Comparison of ENCODE assay signal across 10 mouse cellular contexts in genomic region chr1:92840231-92840890, GRCm38 (mm10). TPM values are rescaled to one million over a fixed set of nuclear protein-coding genes. Genes with fewer than 3 reads are reported as not detected.
DNase-seq lines count a peak whose midpoint lies in the region; ATAC-seq and TF ChIP-seq lines count a peak whose summit lies in the region.
"Had no signal": no experiment of that assay in that cellular context is flagged by ENCODE, and none has a peak within 500 bp of the region (broad histone marks: within the 10 kb centered on the region; RNA-seq: fewer than 3 reads in every experiment).

No protein-coding gene starts in this region.

- peak; percentile 14 for DNase-seq in kidney, adult 2 months
- no peak for DNase-seq in kidney, adult 11 months
- DNase-seq in NIH3T3 (ENCODE audit: low read depth) = peak; percentile 71
- DNase-seq in cerebellum, postnatal 25 days = peak; percentile 72 to 80
- no peak for DNase-seq in liver, embryonic 11.5 days (ENCODE audit: low spot score)
- DNase-seq: thymus, postnatal 4 days had no signal

- ATAC-seq in activated CD4-positive, CD25-positive, alpha-beta regulatory T cell, adult 4 months = no peak
- no peak for ATAC-seq in liver, embryonic 11.5 days (replicated peaks; ENCODE audit: low FRiP score)

- 83% methylated on average over 8 of the region's 8 CpGs for WGBS in kidney, adult 2 months
- 82% methylated on average over 8 of the region's 8 CpGs for WGBS in liver, embryonic 11.5 days

- H3K4me3 ChIP-seq in kidney, adult 2 months (ENCODE audit: insufficient read depth, low read depth, low read length) = no peak overlapping the region
- H3K4me3 ChIP-seq in E14TG2a.4 (replicated peaks; ENCODE audit: low read length) = no peak overlapping the region
- no peak overlapping the region for H3K4me3 ChIP-seq in liver, embryonic 11.5 days (ENCODE audit: low read depth, low read length)
- H3K4me3 ChIP-seq: embryonic facial prominence, embryonic 13.5 days; limb, embryonic 13.5 days had no signal

- no peak overlapping the region for H3K9ac ChIP-seq in liver, embryonic 11.5 days (ENCODE audit: low read depth, low read length)
- H3K9ac ChIP-seq: embryonic facial prominence, embryonic 13.5 days; limb, embryonic 13.5 days had no signal

- H3K4me1 ChIP-seq in kidney, adult 2 months (ENCODE audit: control insufficient read depth, insufficient read depth, low read length) = no peaks in the 10 kb centered on the region
- H3K4me1 ChIP-seq in E14TG2a.4 (replicated peaks; ENCODE audit: low read depth, low read length) = peaks cover 12% of the 10 kb centered on the region
- H3K4me1 ChIP-seq in liver, embryonic 11.5 days (replicated peaks; ENCODE audit: control insufficient read depth, insufficient read depth, low read length) = no peaks in the 10 kb centered on the region

- H3K9me3 ChIP-seq in E14TG2a.4 (ENCODE audit: low read length) = no peaks in the 10 kb centered on the region
- no peaks in the 10 kb centered on the region for H3K9me3 ChIP-seq in liver, embryonic 11.5 days (ENCODE audit: control insufficient read depth, low read length)
- H3K9me3 ChIP-seq: embryonic facial prominence, embryonic 13.5 days; limb, embryonic 13.5 days had no signal

- H3K36me3 ChIP-seq in kidney, adult 2 months (ENCODE audit: control insufficient read depth, insufficient read depth, low read length) = no peaks in the 10 kb centered on the region
- 0 out of 2 replicates have a peak, but pooled peaks cover 3% of the 10 kb centered on the region for H3K36me3 ChIP-seq in E14TG2a.4 (ENCODE audit: insufficient read depth, low read length)
- H3K36me3 ChIP-seq in liver, embryonic 11.5 days (ENCODE audit: control insufficient read depth, insufficient read depth, low read length) = no peaks in the 10 kb centered on the region
- H3K36me3 ChIP-seq: embryonic facial prominence, embryonic 13.5 days had no signal

- no peak for TF ChIP-seq POLR2A in kidney, adult 2 months (IDR thresholded peaks at IDR 0.05; ENCODE audit: low read depth, low read length)

- H3K4me2 ChIP-seq in liver, embryonic 11.5 days = no peak overlapping the region
- H3K4me2 ChIP-seq: embryonic facial prominence, embryonic 13.5 days; limb, embryonic 13.5 days had no signal

- no peaks in the 10 kb centered on the region for H3K27me3 ChIP-seq in kidney, adult 2 months (replicated peaks; ENCODE audit: control insufficient read depth, insufficient read depth, low read length)
- H3K27me3 ChIP-seq in E14TG2a.4 (ENCODE audit: insufficient read depth, low read length) = no peaks in the 10 kb centered on the region
- no peaks in the 10 kb centered on the region for H3K27me3 ChIP-seq in liver, embryonic 11.5 days (replicated peaks; ENCODE audit: control insufficient read depth, insufficient read depth, low read length)
- H3K27me3 ChIP-seq: embryonic facial prominence, embryonic 13.5 days; limb, embryonic 13.5 days had no signal

- no peak overlapping the region for H3K27ac ChIP-seq in kidney, adult 2 months (ENCODE audit: insufficient read depth, low read depth, low read length)
- no peak overlapping the region for H3K27ac ChIP-seq in liver, embryonic 11.5 days (ENCODE audit: low read depth, low read length)
- H3K27ac ChIP-seq: embryonic facial prominence, embryonic 13.5 days; limb, embryonic 13.5 days had no signal

- no peak; the same call in 1 of the 2 replicates for TF ChIP-seq CTCF in kidney, adult 2 months (conservative IDR thresholded peaks at IDR 0.05; ENCODE audit: insufficient read depth, insufficient read length, low read depth, low read length)
- TF ChIP-seq CTCF in E14TG2a.4 (conservative IDR thresholded peaks at IDR 0.05; ENCODE audit: low read length) = 0 out of 2 replicates have a peak, but pooled peaks have one; percentile 3

RNA-seq across cellular contexts. Expression of gene Gpc1, which starts 8.9 kb away (rescaled TPM):
- 21.8 and 24.0 TPM in 2 replicates for polyA plus RNA-seq in kidney, adult 2 months (2012; rRNA removed)
- 1 to 10 TPM; 1.6 to 2.2 TPM for polyA plus RNA-seq in activated CD4-positive, CD25-positive, alpha-beta regulatory T cell, adult 4 months (2017; shearing (Covaris generic))
- polyA plus RNA-seq in liver, embryonic 11.5 days (2014; fragmentation: Nextera tagmentation; extraction: Ambion mirVana) = 14.5 and 15.2 TPM in 2 replicates

Comparison
In these comparisons a context has a peak if more than half of its experiments do, and no peak if none do; other contexts are left out.
1. DNase-seq: peak in kidney, adult 2 months (single experiment), NIH3T3 (single experiment) and cerebellum, postnatal 25 days (2 of 2); none in kidney, adult 11 months (single experiment) and liver, embryonic 11.5 days (single experiment).